12 mouse cellular contexts compared by ENCODE assay signal in genomic region chr2:158696451-158696850, GRCm38 (mm10).
"Had no signal": no experiment of that assay in that cellular context is flagged by ENCODE, and none has a peak within 500 bp of the region (broad histone marks: within the 10 kb centered on the region; RNA-seq: fewer than 3 reads in every experiment).

No protein-coding gene starts in this region.

- DNase-seq: kidney, adult 11 months; kidney, postnatal 10 days; liver, embryonic 13.5 days; liver, postnatal 0 days; midbrain, embryonic 14.5 days; right cerebral cortex, postnatal 25 days; thymus, postnatal 4 days had no signal

- H3K9ac ChIP-seq: liver, embryonic 13.5 days; liver, postnatal 0 days; neural tube, embryonic 15.5 days had no signal

- H3K4me3 ChIP-seq: left cerebral cortex, adult 2 months; limb, embryonic 10.5 days; liver, embryonic 13.5 days; midbrain, embryonic 10.5 days; myocyte; neural tube, embryonic 15.5 days had no signal

- H3K36me3 ChIP-seq: limb, embryonic 10.5 days; liver, embryonic 13.5 days; midbrain, embryonic 10.5 days had no signal

- ATAC-seq: liver, postnatal 0 days had no signal

- H3K9me3 ChIP-seq: limb, embryonic 10.5 days; liver, embryonic 13.5 days; midbrain, embryonic 10.5 days; neural tube, embryonic 15.5 days had no signal

- H3K27ac ChIP-seq: liver, embryonic 13.5 days; neural tube, embryonic 15.5 days had no signal

- H3K4me1 ChIP-seq: liver, embryonic 13.5 days; neural tube, embryonic 15.5 days had no signal

- H3K27me3 ChIP-seq: liver, embryonic 13.5 days; neural tube, embryonic 15.5 days had no signal

- H3K4me2 ChIP-seq: liver, embryonic 13.5 days; neural tube, embryonic 15.5 days had no signal
